Mouse (Mus musculus) embryonic fibroblast, embryonic 13.5 days (primary cell): ENCODE results near the gene Efcab5.

Experiments
- CTCF ChIP-seq: IDR thresholded peaks from 2 replicates; pipeline ENCODE4 v1.5.1; 2011; ENCODE audit warnings: mild to moderate bottlenecking, control low read depth, low read length, moderate library complexity, borderline replicate concordance; ENCODE audit not compliant: insufficient read depth
- POLR2A ChIP-seq: IDR thresholded peaks from 2 replicates; pipeline ENCODE4 v1.6.1; 2011; ENCODE audit warnings: low read depth, mild to moderate bottlenecking, control low read depth, low read length, moderate library complexity

- TF ChIP-seq CTCF, result no peak
- no peak for TF ChIP-seq POLR2A
Observed at GRCm38 (mm10) chr11:77133450-77133849, 55.3 kb downstream of the Efcab5 start.
